Mouse (Mus musculus) lung, embryonic 14.5 days (tissue): ENCODE data around the gene Nobox. TPM values are rescaled to one million over a fixed set of nuclear protein-coding genes. Genes with fewer than 3 reads are reported as not detected.

Source experiments
- ATAC-seq: fragments of 200-750 bp; cut with Nextera tagmentation; 2 replicates; pipeline ENCODE4 v1.8.0; 2017; ENCODE audit warnings: mild to moderate bottlenecking, moderate TSS enrichment, moderate library complexity; ENCODE audit not compliant: insufficient read depth
- DNase-seq: peaks from one replicate; pipeline ENCODE4 v3.0.0-alpha.2; 2015
- H3K27ac ChIP-seq: fragments of 300-500 bp; sonication (generic); 2 replicates; pipeline ENCODE4 v1.5.1; 2014; ENCODE audit warnings: low read depth, mild to moderate bottlenecking, moderate library complexity
- H3K27me3 ChIP-seq: fragments of 300-500 bp; sonication (generic); 2 replicates; pipeline ENCODE4 v1.6.1; 2014; ENCODE audit warnings: low read length, control low read depth; ENCODE audit not compliant: insufficient read depth
- H3K36me3 ChIP-seq: fragments of 300-500 bp; sonication (generic); 2 replicates; pipeline ENCODE4 v1.6.1; 2014; ENCODE audit warnings: control low read depth; ENCODE audit not compliant: insufficient read depth
- H3K4me1 ChIP-seq: fragments of 300-500 bp; sonication (generic); 2 replicates; pipeline ENCODE4 v1.6.1; 2014; ENCODE audit warnings: antibody characterized with exemption, control low read depth; ENCODE audit not compliant: insufficient read depth
- H3K4me2 ChIP-seq: fragments of 300-500 bp; sonication (generic); 2 replicates; pipeline ENCODE4 v1.6.1; 2014; ENCODE audit warnings: mild to moderate bottlenecking
- H3K4me3 ChIP-seq: fragments of 300-500 bp; sonication (generic); 2 replicates; pipeline ENCODE4 v1.5.1; 2014; ENCODE audit warnings: low read depth, low read length
- H3K9ac ChIP-seq: fragments of 300-500 bp; sonication (generic); 2 replicates; pipeline ENCODE4 v1.6.1; 2014
- H3K9me3 ChIP-seq: fragments of 300-500 bp; sonication (generic); 2 replicates; pipeline ENCODE4 v1.6.1; 2016; ENCODE audit warnings: low read depth, low read length, control low read depth
- CTCF ChIP-seq: IDR thresholded peaks from 2 replicates; pipeline ENCODE4 v1.5.1; 2016; ENCODE audit warnings: antibody characterized with exemption, low read depth
- WGBS: fragments of 180-500 bp; shearing (Covaris S2); extraction: QIAGEN DNeasy Blood & Tissue Kit; methylation state at CpG from one replicate; pipeline ENCODE4 v1.1.7; 2014; 5-methylcytosine and 5-hydroxymethylcytosine counted together
- polyA plus RNA-seq: library from polyadenylated mRNA; unstranded; fragments of >200 nt; fragmentation: Nextera tagmentation; extraction: Ambion mirVana; gene quantifications from 2 replicates; pipeline ENCODE4 v1.2.1, GENCODE M21; 2014

The Nobox gene
- polyA plus RNA-seq, 1 experiment from 2014 or later, result 0.29 TPM

GRCm38 (mm10) chr6:43338804-43339203 is 29.4 kb upstream of the Nobox start:
- no peak for TF ChIP-seq CTCF
- ATAC-seq (no peak), DNase-seq (no peak)
- 41% methylated on average over 2 of the region's 2 CpGs for WGBS
- Histone ChIP-seq H3K4me1 (peaks cover 5% of the 10 kb centered on the region; the same call in 1 of the 2 replicates), H3K9me3 (no peaks in the 10 kb centered on the region), H3K9ac (no peak overlapping the region), H3K4me3 (no peak overlapping the region), H3K27ac (no peak overlapping the region), H3K27me3 (no peaks in the 10 kb centered on the region), H3K36me3 (no peaks in the 10 kb centered on the region), H3K4me2 (no peak overlapping the region)

- no peaks in the 10 kb centered on the region for H3K9me3 ChIP-seq
Observed at GRCm38 (mm10) chr6:43337491-43337961, 28.2 kb upstream of the Nobox start.

GRCm38 (mm10) chr6:43335619-43336234 is 26.4 kb upstream of the Nobox start:
- no peaks in the 10 kb centered on the region for H3K9me3 ChIP-seq
- ATAC-seq (peak; percentile 48), DNase-seq (peak; percentile 92)
- no peak overlapping the region for H3K4me3 ChIP-seq
- H3K4me1 ChIP-seq, result peaks cover 5% of the 10 kb centered on the region; the same call in 1 of the 2 replicates
- TF ChIP-seq CTCF, result peak; percentile 36; the same call in 1 of the 2 replicates
- H3K27me3 ChIP-seq, result no peaks in the 10 kb centered on the region
- no peak overlapping the region for H3K9ac ChIP-seq
- H3K27ac ChIP-seq, result no peak overlapping the region
- H3K4me2 ChIP-seq, result no peak overlapping the region
- WGBS, result 49% methylated on average over 3 of the region's 3 CpGs
- no peaks in the 10 kb centered on the region for H3K36me3 ChIP-seq

More at GRCm38 (mm10) chr6:43337491-43337961, 28.2 kb upstream of the Nobox start:
- Histone ChIP-seq H3K9ac (no peak overlapping the region), H3K4me3 (no peak overlapping the region), H3K27ac (no peak overlapping the region), H3K4me1 (peaks cover 5% of the 10 kb centered on the region; the same call in 1 of the 2 replicates), H3K36me3 (no peaks in the 10 kb centered on the region), H3K27me3 (no peaks in the 10 kb centered on the region), H3K4me2 (no peak overlapping the region)
- 13% methylated on average over 10 of the region's 10 CpGs for WGBS
- no peak for TF ChIP-seq CTCF
- peak; percentile 94 for ATAC-seq
- peak; percentile 69 for DNase-seq

- WGBS, result 51% methylated on average over 4 of the region's 4 CpGs
- H3K9me3 ChIP-seq, result no peaks in the 10 kb centered on the region
- H3K27ac ChIP-seq, result peak overlapping the region; percentile 65; the same call in 1 of the 2 replicates
- H3K36me3 ChIP-seq, result no peaks in the 10 kb centered on the region
- no peak for TF ChIP-seq CTCF
- ATAC-seq, result no peak
- H3K4me2 ChIP-seq, result no peak overlapping the region
- H3K27me3 ChIP-seq, result no peaks in the 10 kb centered on the region
- no peak overlapping the region for H3K4me3 ChIP-seq
- DNase-seq, result peak; percentile 50
- peaks cover 5% of the 10 kb centered on the region; the same call in 1 of the 2 replicates for H3K4me1 ChIP-seq
- no peak overlapping the region for H3K9ac ChIP-seq
Observed at GRCm38 (mm10) chr6:43333479-43333878, 24.1 kb upstream of the Nobox start.

- TF ChIP-seq CTCF, result no peak
- Histone ChIP-seq H3K4me2 (no peak overlapping the region), H3K27me3 (no peaks in the 10 kb centered on the region), H3K4me3 (no peak overlapping the region), H3K36me3 (no peaks in the 10 kb centered on the region), H3K27ac (no peak overlapping the region), H3K9me3 (no peaks in the 10 kb centered on the region), H3K4me1 (no peaks in the 10 kb centered on the region), H3K9ac (no peak overlapping the region)
- DNase-seq (peak; percentile 15), ATAC-seq (no peak; the same call in 1 of the 2 replicates)
- 54% methylated on average over 8 of the region's 8 CpGs for whole genome bisulfite sequencing
Observed at GRCm38 (mm10) chr6:43312961-43313656, 3.8 kb upstream of the Nobox start.

- ATAC-seq (no peak), DNase-seq (no peak)
- no peak overlapping the region for H3K9ac ChIP-seq
- H3K9me3 ChIP-seq, result no peaks in the 10 kb centered on the region
- no peak overlapping the region for H3K27ac ChIP-seq
- H3K4me3 ChIP-seq, result no peak overlapping the region
- H3K27me3 ChIP-seq, result no peaks in the 10 kb centered on the region
- no peaks in the 10 kb centered on the region for H3K36me3 ChIP-seq
- no peaks in the 10 kb centered on the region for H3K4me1 ChIP-seq
- no peak overlapping the region for H3K4me2 ChIP-seq
- TF ChIP-seq CTCF, result no peak
Observed at GRCm38 (mm10) chr6:43312546-43312945, 3.2 kb upstream of the Nobox start.

GRCm38 (mm10) chr6:43310071-43310470 is 717 bp upstream of the Nobox start:
- H3K4me2 ChIP-seq, result no peak overlapping the region
- H3K4me1 ChIP-seq, result no peaks in the 10 kb centered on the region
- no peaks in the 10 kb centered on the region for H3K9me3 ChIP-seq
- no peak overlapping the region for H3K9ac ChIP-seq
- no peaks in the 10 kb centered on the region for H3K27me3 ChIP-seq
- ATAC-seq, result peak; percentile 42; the same call in 1 of the 2 replicates
- H3K4me3 ChIP-seq, result no peak overlapping the region
- H3K27ac ChIP-seq, result no peak overlapping the region
- 21% methylated on average over 6 of the region's 6 CpGs for WGBS
- H3K36me3 ChIP-seq, result no peaks in the 10 kb centered on the region
- no peak for TF ChIP-seq CTCF
- DNase-seq, result peak; percentile 76
